ENCODE assay signal across 19 mouse cellular contexts in the genomic region with DNA sequence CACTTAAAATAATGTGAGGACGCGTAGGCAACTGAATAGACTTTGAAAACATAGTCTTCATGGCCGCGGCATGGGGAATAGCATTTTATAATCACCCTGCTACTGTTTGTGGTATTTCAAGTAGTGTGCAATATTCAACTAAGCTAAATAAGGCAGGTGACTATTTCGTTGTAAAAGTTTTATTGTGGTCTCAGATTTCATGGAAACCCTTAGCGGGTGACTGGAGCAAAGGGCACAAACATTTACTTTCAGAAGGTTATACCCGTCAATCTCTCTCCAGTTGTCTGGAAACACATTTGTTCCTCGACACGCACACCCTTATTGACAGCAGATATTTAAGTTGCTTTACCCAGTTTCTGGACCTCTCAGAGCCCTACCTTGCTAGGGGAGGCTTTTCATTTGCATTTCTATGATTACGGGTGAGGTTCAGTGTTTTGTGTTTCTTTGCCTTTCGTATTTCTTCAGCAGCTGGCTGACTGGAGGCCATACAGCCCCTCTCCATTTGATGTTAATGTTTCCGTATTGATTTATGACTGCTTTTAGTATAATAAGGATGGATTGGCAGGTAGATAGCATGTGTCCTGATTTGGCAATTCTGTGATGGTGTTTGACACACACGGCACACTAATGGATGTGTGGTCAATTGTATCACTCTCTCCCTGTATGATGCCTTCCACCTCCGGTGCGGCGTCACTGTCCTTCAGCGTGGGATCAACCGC.
A peak's percentile ranks its signal among the peaks of the same experiment; 100 is the strongest.
DNase-seq lines count a peak whose midpoint lies in the region; ATAC-seq and TF ChIP-seq lines count a peak whose summit lies in the region.
"Had no signal": no experiment of that assay in that cellular context is flagged by ENCODE, and none has a peak within 500 bp of the region (broad histone marks: within the 10 kb centered on the region; RNA-seq: fewer than 3 reads in every experiment).

No protein-coding gene starts in this region.

- 61% methylated on average over 18 of the region's 18 CpGs for WGBS in intestine, embryonic 15.5 days
- WGBS in intestine, postnatal 0 days: 47% methylated on average over 18 of the region's 18 CpGs

- H3K4me2 ChIP-seq in intestine, embryonic 15.5 days (replicated peaks): peak overlapping the region; percentile 26; the same call in 1 of the 2 replicates
- peak overlapping the region; percentile 43; the same call in 1 of the 2 replicates for H3K4me2 ChIP-seq in intestine, postnatal 0 days (replicated peaks; ENCODE audit: low read depth)
- H3K4me2 ChIP-seq: embryonic facial prominence, embryonic 12.5 days; forebrain, embryonic 13.5 days; forebrain, embryonic 15.5 days had no signal

- no peak overlapping the region for H3K9ac ChIP-seq in intestine, embryonic 15.5 days
- H3K9ac ChIP-seq in intestine, postnatal 0 days (ENCODE audit: low read depth, low read length): no peak overlapping the region
- H3K9ac ChIP-seq: embryonic facial prominence, embryonic 12.5 days; forebrain, embryonic 13.5 days; forebrain, embryonic 15.5 days had no signal

- no peak overlapping the region for H3K4me3 ChIP-seq in intestine, embryonic 15.5 days (replicated peaks)
- H3K4me3 ChIP-seq in intestine, postnatal 0 days (ENCODE audit: low read depth, low read length): no peak overlapping the region
- H3K4me3 ChIP-seq: embryonic facial prominence, embryonic 10.5 days; embryonic facial prominence, embryonic 12.5 days; forebrain, embryonic 13.5 days; forebrain, embryonic 15.5 days had no signal

- no peaks in the 10 kb centered on the region for H3K27me3 ChIP-seq in intestine, embryonic 15.5 days (replicated peaks)
- H3K27me3 ChIP-seq in intestine, postnatal 0 days (replicated peaks; ENCODE audit: control insufficient read depth, insufficient read depth, low read length): no peaks in the 10 kb centered on the region
- H3K27me3 ChIP-seq: embryonic facial prominence, embryonic 12.5 days; forebrain, embryonic 13.5 days; forebrain, embryonic 15.5 days had no signal

- no peak overlapping the region for H3K27ac ChIP-seq in intestine, embryonic 15.5 days
- H3K27ac ChIP-seq in intestine, postnatal 0 days (ENCODE audit: low read depth, low read length): no peak overlapping the region
- H3K27ac ChIP-seq: embryonic facial prominence, embryonic 10.5 days; embryonic facial prominence, embryonic 12.5 days; forebrain, embryonic 13.5 days; forebrain, embryonic 15.5 days had no signal

- peak; percentile 7 for DNase-seq in forelimb bud, embryonic 11.5 days (ENCODE audit: low read depth, low spot score)
- no peak for DNase-seq in thymus, postnatal 4 days
- DNase-seq in spleen, postnatal 36 days (ENCODE audit: low spot score in 2 of 2): no peak
- DNase-seq in retina, postnatal 1 day: no peak
- DNase-seq: adrenal gland, adult 2 months; adrenal gland, postnatal 10 days; adrenal gland, postnatal 25 days; cerebellum, adult 11 months; cerebellum, adult 18-20 months; cerebellum, adult 8-10 months; cerebellum, adult 9-11 months; cerebellum, postnatal 14 days; cerebellum, postnatal 36 days had no signal

- H3K36me3 ChIP-seq in intestine, embryonic 15.5 days: no peaks in the 10 kb centered on the region
- H3K36me3 ChIP-seq in intestine, postnatal 0 days (ENCODE audit: control insufficient read depth, insufficient read depth): no peaks in the 10 kb centered on the region
- H3K36me3 ChIP-seq: embryonic facial prominence, embryonic 10.5 days; embryonic facial prominence, embryonic 12.5 days; forebrain, embryonic 15.5 days had no signal

- H3K9me3 ChIP-seq in intestine, embryonic 15.5 days: no peaks in the 10 kb centered on the region
- no peaks in the 10 kb centered on the region for H3K9me3 ChIP-seq in intestine, postnatal 0 days (ENCODE audit: control insufficient read depth)
- H3K9me3 ChIP-seq: embryonic facial prominence, embryonic 10.5 days; embryonic facial prominence, embryonic 12.5 days; forebrain, embryonic 13.5 days; forebrain, embryonic 15.5 days had no signal

- H3K4me1 ChIP-seq in intestine, embryonic 15.5 days (replicated peaks): peaks cover 3% of the 10 kb centered on the region; the same call in 1 of the 2 replicates
- no peaks in the 10 kb centered on the region for H3K4me1 ChIP-seq in intestine, postnatal 0 days (replicated peaks; ENCODE audit: control insufficient read depth, insufficient read depth, low read length)
- H3K4me1 ChIP-seq: embryonic facial prominence, embryonic 12.5 days had no signal

- no peak for TF ChIP-seq CTCF in intestine, postnatal 0 days (IDR thresholded peaks at IDR 0.05; ENCODE audit: low read depth)

- ATAC-seq in intestine, embryonic 15.5 days: peak; percentile 71
- ATAC-seq in intestine, postnatal 0 days: peak; percentile 74
- ATAC-seq: forebrain, embryonic 13.5 days; forebrain, embryonic 15.5 days had no signal
